Mouse (Mus musculus): ENCODE data around the gene Plekho1. TPM values are rescaled to one million over a fixed set of nuclear protein-coding genes. Genes with fewer than 3 reads are reported as not detected.
"Not testable (repeated sequence)": the region's sequence is repeated elsewhere in the genome, so short reads cannot be mapped to it uniquely, and the experiment has no call there.

Gene Plekho1
- polyA plus RNA-seq (2012; rRNA removed) = 55.7 and 82.7 TPM in 2 replicates

DNA sequence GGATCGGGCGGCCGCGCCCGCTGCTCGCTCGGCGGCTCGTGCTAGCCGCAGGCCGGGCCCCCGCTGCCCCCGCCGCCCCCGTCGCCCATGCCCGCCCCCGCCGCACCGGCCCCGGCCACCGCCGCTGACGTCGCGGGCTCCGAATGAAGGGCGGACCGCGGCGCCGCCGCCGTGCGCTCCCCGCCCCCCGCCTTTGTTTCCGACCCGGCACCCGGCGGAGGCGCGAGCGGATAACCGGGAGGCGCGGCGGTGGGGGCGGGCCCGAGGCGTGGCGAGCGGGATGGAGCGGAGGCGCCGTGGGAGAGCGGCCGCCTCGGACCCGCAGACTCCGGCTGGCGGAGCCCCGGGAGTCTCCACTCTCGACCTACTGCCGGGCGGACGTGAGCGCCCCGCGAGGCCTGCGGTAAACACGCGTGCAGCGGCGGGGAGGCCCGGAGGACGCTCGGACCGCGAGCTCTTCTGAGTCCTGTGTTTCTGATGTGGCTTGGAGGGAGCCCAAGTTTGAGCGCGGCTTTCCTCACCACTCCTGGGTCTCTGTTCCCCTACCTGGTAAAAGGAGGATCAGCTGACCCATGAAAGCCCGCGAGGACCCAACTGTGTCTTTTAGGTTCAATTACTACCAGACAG, at the start of gene Plekho1:
Plekho1 (minus strand) TSS at position 200 of the 627 bp plus-strand sequence.
- WGBS = under 1% methylated on average over 83 of the region's 84 CpGs
- TF ChIP-seq CTCF (IDR thresholded peaks at IDR 0.05; ENCODE audit: insufficient read depth, low read length) = no peak
- TF ChIP-seq POLR2A (IDR thresholded peaks at IDR 0.05; ENCODE audit: borderline replicate concordance, extremely low read depth, low read depth, low read length) = no peak
- H3K4me3 ChIP-seq (replicated peaks; ENCODE audit: extremely low read depth, low read depth, low read length) = peak within 1 kb of the TSS; percentile 62
- peaks cover 2% of the 10 kb centered on the region; the same call in 1 of the 2 replicates for H3K4me1 ChIP-seq (ENCODE audit: control insufficient read depth, insufficient read depth, low read length)
- peak; percentile 54 for DNase-seq

DNA sequence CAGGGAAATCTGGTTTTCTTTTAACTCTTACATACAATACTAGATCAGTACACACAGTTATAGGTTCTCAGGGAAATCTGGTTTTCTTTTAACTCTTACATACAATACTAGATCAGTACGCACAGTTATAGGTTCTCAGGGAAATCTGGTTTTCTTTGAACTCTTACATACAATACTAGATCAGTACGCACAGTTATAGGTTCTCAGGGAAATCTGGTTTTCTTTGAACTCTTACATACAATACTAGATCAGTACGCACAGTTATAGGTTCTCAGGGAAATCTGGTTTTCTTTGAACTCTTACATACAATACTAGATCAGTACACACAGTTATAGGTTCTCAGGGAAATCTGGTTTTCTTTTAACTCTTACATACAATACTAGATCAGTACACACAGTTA, 48.8 kb upstream of the Plekho1 start:
- not testable (repeated sequence) for H3K4me1 ChIP-seq (ENCODE audit: control insufficient read depth, insufficient read depth, low read length); DNase-seq; H3K4me3 ChIP-seq (replicated peaks; ENCODE audit: extremely low read depth, low read depth, low read length)
- 92% methylated on average over 3 of the region's 3 CpGs for WGBS

DNA sequence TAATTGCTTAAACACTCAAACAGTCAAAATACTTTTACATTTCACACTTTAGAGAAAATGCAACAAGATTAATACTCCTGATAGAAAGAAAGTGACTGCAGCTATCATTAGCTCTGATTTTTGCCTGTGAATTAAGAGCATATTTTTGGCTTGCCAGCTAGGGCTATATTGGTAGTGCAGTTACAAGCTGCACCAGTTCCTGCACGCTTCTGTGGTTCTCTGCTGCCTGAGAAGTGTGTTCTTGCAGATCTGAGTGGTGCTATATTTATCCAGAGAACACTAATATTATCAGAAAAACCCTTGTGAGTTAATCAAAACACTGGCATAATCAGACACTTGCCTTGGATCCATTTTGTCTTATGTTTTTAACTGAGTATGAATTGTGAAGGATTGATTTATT, 47.3 kb upstream of the Plekho1 start:
- H3K4me1 ChIP-seq (ENCODE audit: control insufficient read depth, insufficient read depth, low read length) = no peaks in the 10 kb centered on the region
- 71% methylated on average over 1 of the region's 1 CpGs for WGBS
- TF ChIP-seq POLR2A (IDR thresholded peaks at IDR 0.05; ENCODE audit: borderline replicate concordance, extremely low read depth, low read depth, low read length) (no peak), CTCF (IDR thresholded peaks at IDR 0.05; ENCODE audit: insufficient read depth, low read length) (no peak)
- no peak overlapping the region for H3K4me3 ChIP-seq (replicated peaks; ENCODE audit: extremely low read depth, low read depth, low read length)
- no peak for DNase-seq

DNA sequence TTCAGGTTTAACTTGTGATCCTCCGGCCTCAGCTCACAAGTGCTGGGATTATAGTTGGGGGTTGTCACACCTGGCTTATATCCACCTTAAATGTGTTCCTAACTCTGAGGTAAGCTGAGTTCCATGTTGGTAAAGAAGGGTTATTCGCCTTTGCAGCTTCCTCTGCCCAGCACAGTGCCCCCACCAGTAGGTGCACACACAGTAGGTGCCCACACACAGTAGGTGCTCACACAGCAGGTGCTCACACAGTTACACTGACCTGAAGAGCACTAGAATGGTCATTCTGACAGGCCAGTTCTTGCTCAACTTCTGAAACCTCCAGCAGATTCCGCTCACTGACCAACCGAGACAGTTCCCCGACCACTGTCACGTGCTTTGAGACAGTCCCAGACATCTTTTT, 45.3 kb upstream of the Plekho1 start:
- whole genome bisulfite sequencing = 93% methylated on average over 6 of the region's 6 CpGs
- DNase-seq = no peak
- no peak overlapping the region for H3K4me3 ChIP-seq (replicated peaks; ENCODE audit: extremely low read depth, low read depth, low read length)
- H3K4me1 ChIP-seq (ENCODE audit: control insufficient read depth, insufficient read depth, low read length) = no peaks in the 10 kb centered on the region
- TF ChIP-seq CTCF (IDR thresholded peaks at IDR 0.05; ENCODE audit: insufficient read depth, low read length) = no peak
- no peak for TF ChIP-seq POLR2A (IDR thresholded peaks at IDR 0.05; ENCODE audit: borderline replicate concordance, extremely low read depth, low read depth, low read length)

DNA sequence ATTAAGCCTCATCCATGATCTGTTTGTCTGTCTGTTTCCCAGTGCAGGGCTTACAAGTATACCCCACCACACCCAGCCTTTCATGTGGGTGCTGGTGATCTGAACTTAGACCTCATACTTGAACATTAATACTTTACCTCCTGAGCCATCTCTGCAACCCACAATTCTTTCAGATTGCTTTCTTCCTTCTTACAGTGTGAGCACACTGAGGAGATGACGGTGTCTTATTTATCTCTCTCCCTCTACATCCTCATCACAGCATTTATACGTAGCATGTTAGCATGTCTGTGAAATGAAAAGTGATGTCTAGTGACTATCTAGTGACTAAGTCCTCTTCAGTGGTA, 44.8 kb upstream of the Plekho1 start:
- TF ChIP-seq POLR2A (IDR thresholded peaks at IDR 0.05; ENCODE audit: borderline replicate concordance, extremely low read depth, low read depth, low read length) = no peak
- no peak for TF ChIP-seq CTCF (IDR thresholded peaks at IDR 0.05; ENCODE audit: insufficient read depth, low read length)
- H3K4me3 ChIP-seq (replicated peaks; ENCODE audit: extremely low read depth, low read depth, low read length) = no peak overlapping the region
- H3K4me1 ChIP-seq (ENCODE audit: control insufficient read depth, insufficient read depth, low read length) = no peaks in the 10 kb centered on the region
- 89% methylated on average over 2 of the region's 2 CpGs for WGBS
- no peak for DNase-seq

DNA sequence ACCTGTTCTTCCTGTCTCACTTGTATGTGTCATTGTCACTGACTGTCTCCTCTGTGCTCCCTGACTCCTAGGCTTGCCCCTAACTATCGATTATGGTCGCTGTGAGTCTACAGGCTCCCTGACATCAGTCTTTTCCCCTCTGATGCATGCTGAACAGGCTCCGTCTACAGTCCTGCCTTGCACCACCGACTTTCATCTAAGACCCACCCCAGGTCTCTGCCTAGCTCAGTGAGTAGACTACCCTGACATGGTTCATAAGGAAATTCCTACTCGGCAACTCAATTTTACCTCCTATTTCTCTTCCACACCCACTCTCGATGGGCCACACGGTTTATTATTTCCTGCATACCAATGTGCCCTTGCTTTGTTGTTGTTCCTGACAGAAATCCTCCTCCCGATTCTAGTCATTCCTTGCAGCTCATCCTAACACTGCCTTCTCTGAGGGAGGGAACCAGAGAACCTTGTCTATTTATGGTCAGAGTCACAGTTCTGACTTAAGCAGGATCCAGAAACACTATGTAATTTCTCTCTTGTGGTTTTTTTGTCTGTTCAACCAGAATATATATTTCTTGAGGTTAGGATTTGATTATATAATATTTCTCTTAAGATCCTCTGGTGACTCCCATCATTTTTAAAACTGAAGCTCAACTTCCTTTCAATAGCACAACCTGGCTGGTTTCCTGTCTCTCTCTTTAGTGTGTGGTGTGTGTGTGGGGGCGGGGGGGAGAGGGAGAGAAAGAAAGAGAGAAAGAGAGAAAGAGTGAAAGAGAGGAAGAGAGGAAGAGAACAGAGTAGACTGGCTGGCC, 44.3 kb upstream of the Plekho1 start:
- TF ChIP-seq CTCF (IDR thresholded peaks at IDR 0.05; ENCODE audit: insufficient read depth, low read length) (no peak), POLR2A (IDR thresholded peaks at IDR 0.05; ENCODE audit: borderline replicate concordance, extremely low read depth, low read depth, low read length) (no peak)
- H3K4me1 ChIP-seq (ENCODE audit: control insufficient read depth, insufficient read depth, low read length) = no peaks in the 10 kb centered on the region
- 66% methylated on average over 9 of the region's 9 CpGs for WGBS
- no peak for DNase-seq
- no peak overlapping the region for H3K4me3 ChIP-seq (replicated peaks; ENCODE audit: extremely low read depth, low read depth, low read length)

DNA sequence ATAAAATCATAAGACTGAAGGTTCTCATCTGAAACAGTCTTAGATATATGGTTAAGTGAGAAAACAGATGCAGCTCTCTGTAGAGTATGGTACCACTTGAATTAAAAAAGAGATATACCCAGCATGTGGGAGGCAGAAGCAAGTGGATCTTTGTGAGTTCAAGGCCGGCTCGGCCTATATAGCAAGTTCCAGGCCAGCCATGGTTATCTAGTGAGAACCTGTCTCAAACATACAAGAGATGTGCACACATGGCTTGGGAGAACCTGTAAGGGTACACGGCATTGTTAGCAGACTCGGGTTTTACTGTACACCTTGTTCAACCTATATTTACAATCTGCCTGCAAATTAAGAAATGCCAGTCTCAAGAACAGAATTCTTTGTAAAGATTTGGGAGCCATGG, 43.0 kb upstream of the Plekho1 start:
- TF ChIP-seq POLR2A (IDR thresholded peaks at IDR 0.05; ENCODE audit: borderline replicate concordance, extremely low read depth, low read depth, low read length) = no peak
- TF ChIP-seq CTCF (IDR thresholded peaks at IDR 0.05; ENCODE audit: insufficient read depth, low read length) = no peak
- no peak for DNase-seq
- whole genome bisulfite sequencing = 95% methylated on average over 4 of the region's 4 CpGs
- Histone ChIP-seq H3K4me1 (ENCODE audit: control insufficient read depth, insufficient read depth, low read length) (no peaks in the 10 kb centered on the region), H3K4me3 (replicated peaks; ENCODE audit: extremely low read depth, low read depth, low read length) (no peak overlapping the region)

DNA sequence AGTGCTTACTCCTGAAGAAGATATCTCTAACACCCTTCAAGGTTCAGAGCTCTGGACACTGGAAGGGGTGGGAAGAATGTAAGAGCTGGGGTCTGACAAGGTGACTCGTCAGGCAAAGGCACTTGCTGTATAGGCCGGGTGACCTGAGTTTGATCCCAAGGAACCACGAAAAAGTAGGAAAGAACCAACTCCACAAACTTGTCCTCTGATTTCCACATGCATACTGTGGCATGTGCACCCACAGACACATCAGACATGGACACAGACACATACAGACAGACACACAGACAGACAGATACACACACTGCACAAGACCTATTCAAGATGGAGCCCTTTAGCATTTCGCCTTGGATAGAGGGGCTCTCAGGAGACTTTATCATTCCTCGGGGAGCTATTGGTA, 42.4 kb upstream of the Plekho1 start:
- H3K4me1 ChIP-seq (ENCODE audit: control insufficient read depth, insufficient read depth, low read length) = no peaks in the 10 kb centered on the region
- TF ChIP-seq POLR2A (IDR thresholded peaks at IDR 0.05; ENCODE audit: borderline replicate concordance, extremely low read depth, low read depth, low read length) (no peak), CTCF (IDR thresholded peaks at IDR 0.05; ENCODE audit: insufficient read depth, low read length) (no peak)
- no peak overlapping the region for H3K4me3 ChIP-seq (replicated peaks; ENCODE audit: extremely low read depth, low read depth, low read length)
- WGBS = 84% methylated on average over 5 of the region's 5 CpGs
- DNase-seq = no peak

DNA sequence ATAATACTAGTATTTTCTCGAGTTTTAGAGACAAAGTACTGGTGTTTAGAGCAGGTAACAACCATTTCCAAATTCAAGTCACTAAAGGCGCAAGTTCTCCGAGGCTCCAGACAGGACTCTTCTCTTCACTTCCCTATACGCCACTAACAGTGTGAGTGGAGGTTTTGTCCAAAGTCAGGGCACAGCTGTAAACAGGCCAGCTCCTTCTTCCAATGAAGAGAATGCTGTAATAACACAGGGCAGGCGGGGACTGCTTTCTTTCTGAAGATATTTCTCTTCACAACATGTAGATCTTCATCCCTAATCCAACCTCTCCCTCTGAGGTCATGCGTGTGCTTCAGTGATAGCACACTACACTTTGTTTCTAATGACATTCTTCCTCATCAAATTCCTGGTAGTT, 41.0 kb upstream of the Plekho1 start:
- TF ChIP-seq CTCF (IDR thresholded peaks at IDR 0.05; ENCODE audit: insufficient read depth, low read length) = no peak
- no peak for TF ChIP-seq POLR2A (IDR thresholded peaks at IDR 0.05; ENCODE audit: borderline replicate concordance, extremely low read depth, low read depth, low read length)
- no peak overlapping the region for H3K4me3 ChIP-seq (replicated peaks; ENCODE audit: extremely low read depth, low read depth, low read length)
- H3K4me1 ChIP-seq (ENCODE audit: control insufficient read depth, insufficient read depth, low read length) = no peaks in the 10 kb centered on the region
- DNase-seq = no peak
- 90% methylated on average over 6 of the region's 6 CpGs for whole genome bisulfite sequencing

DNA sequence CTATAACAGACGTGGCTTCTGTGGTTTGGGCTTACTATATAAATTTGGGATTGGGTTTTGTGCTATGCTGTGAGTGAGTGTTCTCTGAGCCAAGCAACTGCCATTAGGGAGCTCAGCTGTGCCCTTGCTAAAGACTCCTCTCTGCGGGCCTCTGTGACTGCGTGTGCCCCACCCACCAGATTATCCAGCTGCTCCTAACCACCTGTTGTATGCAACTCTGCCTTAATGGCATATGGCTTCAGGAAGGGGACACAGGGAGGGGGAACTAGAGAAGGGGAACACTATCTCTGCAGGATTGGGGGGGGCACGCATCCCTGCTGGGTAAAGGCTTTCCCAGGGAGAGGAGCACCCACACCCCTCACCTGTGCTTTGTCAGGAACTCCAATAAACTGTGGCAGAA, 37.2 kb upstream of the Plekho1 start:
- no peak overlapping the region for H3K4me3 ChIP-seq (replicated peaks; ENCODE audit: extremely low read depth, low read depth, low read length)
- 77% methylated on average over 4 of the region's 4 CpGs for WGBS
- TF ChIP-seq CTCF (IDR thresholded peaks at IDR 0.05; ENCODE audit: insufficient read depth, low read length) (no peak), POLR2A (IDR thresholded peaks at IDR 0.05; ENCODE audit: borderline replicate concordance, extremely low read depth, low read depth, low read length) (no peak)
- DNase-seq = no peak
- no peaks in the 10 kb centered on the region for H3K4me1 ChIP-seq (ENCODE audit: control insufficient read depth, insufficient read depth, low read length)

Measured in lung, adult 2 months (tissue).